Mouse (Mus musculus): Measurements from ENCODE around the gene Gm20809. TPM values are rescaled to one million over a fixed set of nuclear protein-coding genes. Genes with fewer than 3 reads are reported as not detected.
"Not testable (repeated sequence)": the region's sequence is repeated elsewhere in the genome, so short reads cannot be mapped to it uniquely, and the experiment has no call there.

Gm20809 gene
- not detected for total RNA-seq (2021)
- long read RNA-seq, experiment 1, result 0 reads
- long read RNA-seq, experiment 2, result 0 reads

- intact Hi-C loops (cut with DNase I; ENCODE audit: low total_unique reads); DNase-seq: not testable (repeated sequence)
Measured at GRCm38 (mm10) chrY:24454757-24455156, at the start of gene Gm20809. Gene Gm20809, plus strand, starts transcription at chrY:24455057.
